Comparison of ENCODE assay signal across 20 mouse cellular contexts in the genomic region with DNA sequence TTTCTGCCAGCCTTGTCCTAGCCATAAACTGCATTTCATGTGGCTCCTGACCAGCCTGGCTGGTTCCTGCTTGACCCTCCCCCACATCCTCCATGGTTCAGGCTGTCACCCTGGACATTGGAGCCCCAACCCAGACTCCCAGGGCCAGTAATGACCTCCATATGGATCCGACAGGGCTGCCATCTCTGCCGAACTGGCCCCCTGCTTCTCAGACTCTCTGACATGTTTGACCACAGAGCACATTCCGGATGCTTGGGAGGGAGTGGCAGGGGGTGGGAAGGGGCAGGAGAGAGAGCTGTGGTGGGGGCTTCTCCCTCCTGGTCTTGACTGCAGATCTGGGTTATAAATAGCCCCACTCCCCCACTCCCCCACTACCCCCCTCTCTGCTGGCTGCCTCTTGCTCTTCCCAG. TPM values are rescaled to one million over a fixed set of nuclear protein-coding genes. Genes with fewer than 3 reads are reported as not detected.
DNase-seq lines count a peak whose midpoint lies in the region; ATAC-seq lines count a peak whose summit lies in the region.
"Had no signal": no experiment of that assay in that cellular context is flagged by ENCODE, and none has a peak within 500 bp of the region (broad histone marks: within the 10 kb centered on the region; RNA-seq: fewer than 3 reads in every experiment).

No protein-coding gene starts in this region.

- peak; percentile 1 for DNase-seq in gastrocnemius, postnatal 14 days
- no peak for DNase-seq in gastrocnemius, postnatal 10 days
- peak; percentile 37 for DNase-seq in hindbrain, embryonic 10.5 days (ENCODE audit: low spot score)
- DNase-seq in embryo, embryonic 9.5 days (ENCODE audit: extremely low spot score) = peak; percentile 37
- DNase-seq in B cell, adult 2 months = no peak
- DNase-seq in layer of hippocampus, adult 8-10 months (ENCODE audit: low spot score in 2 of 2) = no peak
- DNase-seq: cerebellum, postnatal 10 days; gastrocnemius, postnatal 25 days; kidney, postnatal 36 days; lung, adult 18-20 months; thymus, postnatal 4 days had no signal

- H3K27me3 ChIP-seq in hindbrain, embryonic 10.5 days (ENCODE audit: insufficient read depth, poor library complexity, severe bottlenecking) = no peaks in the 10 kb centered on the region
- no peaks in the 10 kb centered on the region; the same call in 1 of the 2 replicates for H3K27me3 ChIP-seq in hindbrain, embryonic 12.5 days
- no peaks in the 10 kb centered on the region for H3K27me3 ChIP-seq in limb, embryonic 12.5 days
- H3K27me3 ChIP-seq: forebrain, embryonic 15.5 days had no signal

- WGBS in hindbrain, embryonic 10.5 days = 46% methylated on average over 3 of the region's 3 CpGs
- WGBS in hindbrain, embryonic 12.5 days = 48% methylated on average over 3 of the region's 3 CpGs
- WGBS in limb, embryonic 12.5 days = 16% methylated on average over 3 of the region's 3 CpGs

- H3K27ac ChIP-seq in hindbrain, embryonic 10.5 days = peak overlapping the region; percentile 35; the same call in 1 of the 2 replicates
- H3K27ac ChIP-seq in hindbrain, embryonic 12.5 days = no peak overlapping the region
- peak overlapping the region; percentile 79 for H3K27ac ChIP-seq in limb, embryonic 12.5 days
- H3K27ac ChIP-seq: forebrain, embryonic 15.5 days; hindbrain, embryonic 13.5 days had no signal

- H3K4me3 ChIP-seq in hindbrain, embryonic 10.5 days = no peak overlapping the region
- no peak overlapping the region for H3K4me3 ChIP-seq in hindbrain, embryonic 12.5 days
- H3K4me3 ChIP-seq in limb, embryonic 12.5 days (replicated peaks) = no peak overlapping the region
- H3K4me3 ChIP-seq: forebrain, embryonic 15.5 days; hindbrain, embryonic 13.5 days had no signal

- H3K4me1 ChIP-seq in hindbrain, embryonic 10.5 days (replicated peaks) = peaks cover 28% of the 10 kb centered on the region
- H3K4me1 ChIP-seq in hindbrain, embryonic 12.5 days = peaks cover 10% of the 10 kb centered on the region; the same call in 1 of the 2 replicates
- H3K4me1 ChIP-seq in limb, embryonic 12.5 days (replicated peaks) = peaks cover 57% of the 10 kb centered on the region

- no peak overlapping the region for H3K9ac ChIP-seq in hindbrain, embryonic 12.5 days
- no peak overlapping the region for H3K9ac ChIP-seq in limb, embryonic 12.5 days (replicated peaks)
- H3K9ac ChIP-seq: forebrain, embryonic 15.5 days; hindbrain, embryonic 13.5 days had no signal

- no peaks in the 10 kb centered on the region for H3K9me3 ChIP-seq in hindbrain, embryonic 10.5 days
- no peaks in the 10 kb centered on the region for H3K9me3 ChIP-seq in hindbrain, embryonic 12.5 days (replicated peaks)
- H3K9me3 ChIP-seq in limb, embryonic 12.5 days = no peaks in the 10 kb centered on the region
- H3K9me3 ChIP-seq: forebrain, embryonic 15.5 days; hindbrain, embryonic 13.5 days had no signal

- intact Hi-C loops in gastrocnemius, postnatal 14 days (cut with DNase I; ENCODE audit: low total_unique reads) = no loop called here

- no peak overlapping the region for H3K4me2 ChIP-seq in hindbrain, embryonic 12.5 days (replicated peaks)
- H3K4me2 ChIP-seq in limb, embryonic 12.5 days = peak overlapping the region; percentile 31
- H3K4me2 ChIP-seq: forebrain, embryonic 15.5 days; hindbrain, embryonic 13.5 days had no signal

- H3K36me3 ChIP-seq in hindbrain, embryonic 10.5 days = no peaks in the 10 kb centered on the region
- H3K36me3 ChIP-seq in hindbrain, embryonic 12.5 days = no peaks in the 10 kb centered on the region
- no peaks in the 10 kb centered on the region for H3K36me3 ChIP-seq in limb, embryonic 12.5 days
- H3K36me3 ChIP-seq: forebrain, embryonic 15.5 days; hindbrain, embryonic 13.5 days had no signal

- ATAC-seq in hindbrain, embryonic 12.5 days (ENCODE audit: low FRiP score) = no peak
- ATAC-seq in limb, embryonic 12.5 days (ENCODE audit: insufficient number of reproducible peaks, insufficient read depth, low FRiP score, low TSS enrichment, low read depth) = no peak
- ATAC-seq: forebrain, embryonic 15.5 days; intestine, embryonic 16.5 days; midbrain, embryonic 16.5 days had no signal

RNA-seq across cellular contexts. Expression of a gene that starts 59.0 kb away (rescaled TPM):
- not detected for total RNA-seq in gastrocnemius, postnatal 14 days (2021)
- total RNA-seq in gastrocnemius, postnatal 10 days (2021) = not detected
- not detected in 2 replicates for polyA plus RNA-seq in hindbrain, embryonic 10.5 days (2016; fragmentation: Nextera tagmentation; extraction: Ambion mirVana)
- not detected in 2 replicates for polyA plus RNA-seq in hindbrain, embryonic 12.5 days (2016; fragmentation: Nextera tagmentation; extraction: Ambion mirVana)
- polyA plus RNA-seq in limb, embryonic 12.5 days (2016; fragmentation: Nextera tagmentation; extraction: Ambion mirVana) = not detected in 2 replicates
- total RNA-seq in layer of hippocampus, adult 8-10 months (2022) = not detected
- total RNA-seq: gastrocnemius, postnatal 25 days; layer of hippocampus, postnatal 14 days; left cerebral cortex, postnatal 36 days; megakaryocyte, adult 5-6 weeks had no signal
- polyA plus RNA-seq: forebrain, embryonic 15.5 days; hindbrain, embryonic 13.5 days; intestine, embryonic 16.5 days; midbrain, embryonic 16.5 days had no signal

Comparison
In these comparisons a context has a peak if more than half of its experiments do, and no peak if none do; other contexts are left out.
1. DNase-seq: peak in gastrocnemius, postnatal 14 days (single experiment), hindbrain, embryonic 10.5 days (single experiment) and embryo, embryonic 9.5 days (single experiment); none in gastrocnemius, postnatal 10 days (single experiment), B cell, adult 2 months (0 of 2) and layer of hippocampus, adult 8-10 months (0 of 2).